Mouse (Mus musculus) CH12.LX (cell line): ENCODE results near the gene Tmem72. TPM values are rescaled to one million over a fixed set of nuclear protein-coding genes. Genes with fewer than 3 reads are reported as not detected.

Experiments used
- DNase-seq: peaks from one replicate; pipeline ENCODE4 v3.0.0-alpha.2; 2013; ENCODE audit errors: extremely low read depth
- H3K27ac ChIP-seq: 2 replicates; pipeline ENCODE4 v1.5.1; 2012; ENCODE audit warnings: low read depth, mild to moderate bottlenecking, control low read depth, moderate library complexity; ENCODE audit not compliant: insufficient read depth
- H3K27me3 ChIP-seq: replicated peaks from 2 replicates; pipeline ENCODE3; 2012; ENCODE audit warnings: inconsistent platforms
- H3K36me3 ChIP-seq, 2 experiments: replicated peaks in 1 of 2; 2 replicates each; pipeline versions ENCODE3 to v1.6.1; 2012; ENCODE audit warnings: inconsistent platforms in 1 of 2, low read length in 1 of 2, mild to moderate bottlenecking in 1 of 2, mixed read lengths in 1 of 2, moderate library complexity in 1 of 2; ENCODE audit not compliant: control insufficient read depth in 1 of 2, insufficient read depth in 1 of 2
- H3K4me1 ChIP-seq, 2 experiments: 2 replicates each; pipeline ENCODE4 v1.6.1; 2012; ENCODE audit warnings: inconsistent platforms in 1 of 2, moderate library complexity in 1 of 2; ENCODE audit not compliant: insufficient read depth in 2 of 2, control insufficient read depth in 1 of 2
- H3K4me2 ChIP-seq: 2 replicates; pipeline ENCODE4 v1.6.1; 2012; ENCODE audit warnings: low read depth, mild to moderate bottlenecking, control low read depth; ENCODE audit not compliant: poor library complexity, insufficient read depth, severe bottlenecking
- H3K4me3 ChIP-seq, 3 experiments: fragments of 150-350 bp in 1 of 3; sonication (generic) in 1 of 3; replicated peaks in 1 of 3; 2 replicates each; pipeline versions ENCODE3 to v1.5.1; 2011 to 2012; ENCODE audit warnings: low read depth in 2 of 3, low read length in 2 of 3, mild to moderate bottlenecking in 2 of 3, moderate library complexity in 2 of 3, control low read depth in 1 of 3, improper control_type of control experiment in 1 of 3, inconsistent platforms in 1 of 3, mixed read lengths in 1 of 3; ENCODE audit not compliant: poor library complexity in 1 of 3
- H3K79me2 ChIP-seq: replicated peaks from 2 replicates; pipeline ENCODE4 v1.6.1; 2012; ENCODE audit warnings: mild to moderate bottlenecking, moderate library complexity; ENCODE audit not compliant: control insufficient read depth, poor library complexity, insufficient read depth, severe bottlenecking; ENCODE audit errors: extremely low read depth
- H3K9ac ChIP-seq: 2 replicates; pipeline ENCODE4 v1.6.1; 2012; ENCODE audit warnings: low read depth, mild to moderate bottlenecking, control low read depth, moderate library complexity; ENCODE audit not compliant: insufficient read depth
- H3K9me3 ChIP-seq: replicated peaks from 2 replicates; pipeline ENCODE3; 2012; ENCODE audit warnings: low read length, inconsistent platforms, mixed read lengths
- CHD1 ChIP-seq: IDR thresholded peaks from 2 replicates; pipeline ENCODE4 v1.6.1; 2012; ENCODE audit warnings: low read depth, low read length, improper control_type of control experiment, inconsistent platforms
- CTCF ChIP-seq, 2 experiments: IDR thresholded peaks in 1 of 2; conservative IDR thresholded peaks in 1 of 2; 2 replicates each; pipeline ENCODE4 v1.5.1; 2011 to 2012; ENCODE audit warnings: low read depth in 2 of 2, low read length in 2 of 2, improper control_type of control experiment in 1 of 2, inconsistent platforms in 1 of 2, mild to moderate bottlenecking in 1 of 2, moderate library complexity in 1 of 2
- E2F4 ChIP-seq: IDR thresholded peaks from 2 replicates; pipeline ENCODE4 v1.6.1; 2011; ENCODE audit warnings: low read depth, low read length, improper control_type of control experiment; ENCODE audit not compliant: insufficient replicate concordance
- ELF1 ChIP-seq: IDR thresholded peaks from 2 replicates; pipeline ENCODE4 v1.6.1; 2014; ENCODE audit warnings: low read depth, mild to moderate bottlenecking, inconsistent platforms, low read length, improper control_type of control experiment
- GABPA ChIP-seq: IDR thresholded peaks from 2 replicates; pipeline ENCODE4 v1.6.1; 2012; ENCODE audit warnings: low read depth, low read length, improper control_type of control experiment, inconsistent platforms; ENCODE audit not compliant: insufficient replicate concordance
- HCFC1 ChIP-seq: IDR thresholded peaks from 2 replicates; pipeline ENCODE4 v1.6.1; 2012; ENCODE audit warnings: low read depth, mild to moderate bottlenecking, inconsistent platforms, low read length, improper control_type of control experiment
- IRF4 ChIP-seq: IDR thresholded peaks from 2 replicates; pipeline ENCODE4 v1.6.1; 2014; ENCODE audit warnings: low read depth, mild to moderate bottlenecking, inconsistent platforms, low read length, improper control_type of control experiment
- JUN ChIP-seq: IDR thresholded peaks from 2 replicates; pipeline ENCODE4 v1.6.1; 2011; ENCODE audit warnings: low read depth, mild to moderate bottlenecking, low read length, improper control_type of control experiment, moderate library complexity; ENCODE audit not compliant: insufficient read depth
- JUND ChIP-seq: conservative IDR thresholded peaks from 2 replicates; pipeline ENCODE4 v1.6.1; 2011; ENCODE audit warnings: low read depth, low read length, improper control_type of control experiment
- MAX ChIP-seq: IDR thresholded peaks from 2 replicates; pipeline ENCODE4 v1.6.1; 2011; ENCODE audit warnings: low read length, improper control_type of control experiment
- MAZ ChIP-seq: IDR thresholded peaks from 2 replicates; pipeline ENCODE4 v1.6.1; 2012; ENCODE audit warnings: low read depth, mild to moderate bottlenecking, inconsistent platforms, low read length, improper control_type of control experiment, moderate library complexity
- MYC ChIP-seq: IDR thresholded peaks from 2 replicates; pipeline ENCODE4 v1.6.1; 2011; ENCODE audit warnings: low read depth, mild to moderate bottlenecking, improper control_type of control experiment, low read length
- POLR2A ChIP-seq: IDR thresholded peaks from 2 replicates; pipeline ENCODE4 v1.6.1; 2011; ENCODE audit warnings: low read depth, mild to moderate bottlenecking, improper control_type of control experiment, low read length
- RAD21 ChIP-seq: IDR thresholded peaks from 2 replicates; pipeline ENCODE4 v1.6.1; 2011; ENCODE audit warnings: low read depth, mild to moderate bottlenecking, low read length, improper control_type of control experiment, moderate library complexity
- RCOR1 ChIP-seq: conservative IDR thresholded peaks from 2 replicates; pipeline ENCODE4 v1.6.1; 2012; ENCODE audit warnings: low read depth, mild to moderate bottlenecking, inconsistent platforms, low read length, improper control_type of control experiment
- USF1 ChIP-seq: IDR thresholded peaks from 2 replicates; pipeline ENCODE4 v1.6.1; 2014; ENCODE audit warnings: low read depth, mild to moderate bottlenecking, inconsistent platforms, low read length, improper control_type of control experiment
- USF2 ChIP-seq: conservative IDR thresholded peaks from 2 replicates; pipeline ENCODE4 v1.6.1; 2011; ENCODE audit warnings: low read depth, low read length, improper control_type of control experiment
- ZC3H11A ChIP-seq: IDR thresholded peaks from 2 replicates; pipeline ENCODE4 v1.6.1; 2012; ENCODE audit warnings: low read depth, mild to moderate bottlenecking, inconsistent platforms, low read length, improper control_type of control experiment
- ZMIZ1 ChIP-seq: IDR thresholded peaks from 2 replicates; pipeline ENCODE4 v1.6.1; 2012; ENCODE audit warnings: low read depth, mild to moderate bottlenecking, inconsistent platforms, low read length, improper control_type of control experiment
- ZNF384 ChIP-seq: IDR thresholded peaks from 2 replicates; pipeline ENCODE4 v1.6.1; 2012; ENCODE audit warnings: low read depth, low read length, improper control_type of control experiment, inconsistent platforms
- dilution Hi-C: fragments of 300-500 bp; cut with MboI; formaldehyde crosslinking; loops from 2 replicates; pipeline ENCODE4 v1.14.3; 2020; ENCODE audit warnings: low sequenced_read_pairs; ENCODE audit not compliant: extremely low pct_unique_long_range_greater_than_20kb, extremely low pct_ligation_motif_present
- in situ Hi-C: fragments of 300-500 bp; cut with MboI; formaldehyde crosslinking; loops from 3 replicates; pipeline ENCODE4 v1.14.3; 2019; ENCODE audit warnings: low sequenced_read_pairs, low pct_ligation_motif_present, low pct_unique_long_range_greater_than_20kb, mixed read lengths
- polyA plus RNA-seq: library from polyadenylated mRNA; unstranded; fragments of >175 nt; gene quantifications from 2 replicates; pipeline ENCODE4 v1.2.1, GENCODE M21; 2012; ENCODE audit warnings: low read depth; ENCODE audit not compliant: insufficient read length
- total RNA-seq, 2 experiments: library from RNA; depleted of rRNA; stranded (reverse); fragments of 300-350 nt in 1 of 2; fragments of >200 nt in 1 of 2; gene quantifications; 2 replicates each; pipeline ENCODE4 v1.2.3; 2012 to 2014

Tmem72 gene
- total and polyA plus RNA-seq, 3 experiments: 0.01 to 0.04 (median 0.01) TPM

GRCm38 (mm10) chr6:116664031-116664430 is 52.7 kb downstream of the Tmem72 start:
- in situ Hi-C loops (no loop called here), dilution Hi-C loops (no loop called here)
- no peak overlapping the region for H3K27ac ChIP-seq

GRCm38 (mm10) chr6:116663364-116663763 is 53.3 kb downstream of the Tmem72 start:
- H3K27me3 ChIP-seq: no peaks in the 10 kb centered on the region
- dilution Hi-C loops: no loop called here
- H3K9me3 ChIP-seq: no peaks in the 10 kb centered on the region
- H3K79me2 ChIP-seq: peaks cover 57% of the 10 kb centered on the region
- in situ Hi-C loops: no loop called here
- TF ChIP-seq POLR2A (no peak), E2F4 (no peak), JUN (no peak), ELF1 (no peak), IRF4 (no peak), CTCF (conservative IDR thresholded peaks at IDR 0.05 in 1 of 2, IDR thresholded peaks at IDR 0.05 in 1 of 2; ENCODE audit: low read depth in 2 of 2, low read length in 2 of 2) (no peak), RAD21 (no peak), MAZ (no peak), ZNF384 (no peak), HCFC1 (no peak), JUND (no peak)
- H3K36me3 ChIP-seq: peaks cover 48 to 80% of the 10 kb centered on the region in 2 experiments
- no peak for DNase-seq
- H3K4me3 ChIP-seq: no peak overlapping the region
- H3K27ac ChIP-seq: no peak overlapping the region
- no peak overlapping the region for H3K4me2 ChIP-seq
- no peak overlapping the region for H3K9ac ChIP-seq
- peaks cover 19 to 63% of the 10 kb centered on the region in 2 experiments for H3K4me1 ChIP-seq

More at GRCm38 (mm10) chr6:116664031-116664430, 52.7 kb downstream of the Tmem72 start:
- H3K36me3 ChIP-seq: peaks cover 42 to 74% of the 10 kb centered on the region in 2 experiments
- no peak overlapping the region for H3K4me3 ChIP-seq
- peaks cover 22 to 69% of the 10 kb centered on the region in 2 experiments for H3K4me1 ChIP-seq
- TF ChIP-seq E2F4: no peak
- TF ChIP-seq USF1: no peak
- TF ChIP-seq RCOR1: no peak
- no peak for TF ChIP-seq CHD1
- no peak for TF ChIP-seq ZMIZ1
- TF ChIP-seq MYC: no peak
- TF ChIP-seq USF2: no peak
- TF ChIP-seq GABPA: no peak
- TF ChIP-seq ZC3H11A: no peak
- no peak for TF ChIP-seq MAX
- no peaks in the 10 kb centered on the region for H3K27me3 ChIP-seq
- H3K4me2 ChIP-seq: no peak overlapping the region
- H3K9me3 ChIP-seq: no peaks in the 10 kb centered on the region
- H3K9ac ChIP-seq: no peak overlapping the region
- no peak for DNase-seq
- peaks cover 57% of the 10 kb centered on the region for H3K79me2 ChIP-seq
